Mouse (Mus musculus): ENCODE measurements around the gene March10.

March10 gene

DNA sequence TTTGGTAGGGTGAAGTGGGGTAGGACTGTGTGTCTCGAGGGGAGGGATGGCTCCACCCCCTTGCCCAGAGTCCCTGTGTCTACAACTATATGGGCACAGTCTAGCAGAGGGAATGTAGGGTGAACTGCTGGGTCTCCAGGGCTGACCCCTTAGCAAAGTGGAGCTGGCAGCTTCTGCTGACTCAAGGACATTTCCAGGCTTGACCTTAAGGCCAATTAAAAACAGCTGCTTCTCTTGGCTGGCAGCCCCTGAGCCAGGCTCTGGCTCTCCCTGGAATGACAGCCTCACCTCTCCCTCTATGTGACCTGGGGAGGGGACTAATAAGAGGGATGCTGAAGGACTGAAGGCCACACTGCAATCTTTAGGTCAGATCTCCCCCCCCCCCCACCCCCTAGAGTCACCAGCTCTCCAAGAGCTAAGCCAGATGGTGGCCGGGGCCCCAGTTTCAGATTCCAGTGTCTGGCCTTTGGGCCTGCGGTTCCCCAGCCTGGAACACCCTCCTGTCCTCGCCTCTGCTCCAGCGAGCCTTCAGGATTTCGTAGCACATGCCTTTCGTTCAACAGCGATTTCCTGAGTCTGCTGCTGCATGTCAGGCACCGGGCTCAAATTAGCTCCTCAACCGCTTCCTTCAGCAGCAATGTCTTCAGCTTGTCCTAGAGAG, 143.4 kb downstream of the March10 start:
- DNase-seq (ENCODE audit: low read depth, low spot score): peak; percentile 77

DNA sequence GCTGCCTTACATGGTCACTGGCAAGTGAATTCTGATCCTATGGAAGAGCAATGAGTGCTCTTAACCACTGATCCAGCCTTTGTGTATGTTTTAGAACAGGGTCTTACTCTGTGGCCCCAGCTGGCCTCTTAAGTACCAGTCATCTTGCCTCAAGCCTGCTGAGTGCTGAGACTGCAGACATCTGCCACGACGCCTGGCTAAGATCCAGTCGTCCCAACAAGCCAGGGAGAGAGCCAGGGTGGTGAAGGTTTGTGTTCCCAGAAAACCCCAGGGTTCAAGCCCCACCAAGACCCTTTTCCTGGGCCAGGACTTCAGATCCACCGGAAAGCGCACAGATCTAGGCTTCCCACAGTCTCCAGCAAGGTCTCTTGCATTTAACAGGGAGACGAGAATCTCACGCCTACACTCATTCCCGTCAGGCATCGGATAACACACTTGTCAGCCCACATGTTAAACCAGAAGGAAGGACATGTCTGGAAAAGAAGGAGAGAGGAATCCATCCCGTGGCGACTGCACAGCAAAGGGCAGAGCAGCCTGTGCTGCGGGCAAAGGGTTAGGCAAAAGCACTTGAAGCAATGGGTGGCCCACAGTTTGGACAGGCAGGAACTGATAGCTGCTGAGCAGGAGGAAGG, 144.1 kb downstream of the March10 start:
- DNase-seq (ENCODE audit: low read depth, low spot score): peak; percentile 30

DNA sequence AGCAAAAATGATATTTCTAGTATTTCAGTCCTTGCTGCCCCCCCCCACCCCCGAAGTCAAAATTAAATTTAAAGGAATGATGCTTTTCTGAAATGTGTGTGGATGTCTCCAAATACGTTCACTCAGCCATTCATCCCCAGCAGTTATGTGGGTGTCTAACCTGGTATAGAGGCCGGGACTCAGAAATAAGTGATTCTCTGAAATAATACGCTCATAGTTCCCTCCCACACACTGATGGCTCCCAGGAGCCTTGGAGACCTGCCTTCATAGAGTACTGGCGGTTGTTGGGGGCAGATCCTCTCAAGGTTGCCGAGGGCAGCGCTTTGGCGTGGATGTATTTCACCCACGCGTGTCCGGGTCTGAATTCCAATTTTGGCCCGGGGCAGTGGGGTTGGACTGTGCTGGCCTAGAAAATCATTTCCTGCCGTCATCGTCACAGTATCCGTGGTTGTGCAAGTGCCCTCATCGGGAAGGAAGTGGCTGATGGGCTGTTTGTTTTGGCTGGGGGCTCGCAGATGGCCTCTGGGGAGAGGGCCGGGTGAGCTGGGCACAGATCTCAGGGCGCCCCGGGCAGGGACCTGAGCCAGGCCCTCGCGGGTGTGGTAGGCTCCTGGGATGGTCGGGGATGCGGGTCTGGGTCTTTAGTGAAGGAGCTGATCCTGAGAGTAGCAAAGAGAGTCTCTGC, 145.1 kb downstream of the March10 start:
- DNase-seq (ENCODE audit: low read depth, low spot score): peak; percentile 21

Measured in mesoderm, embryonic 11.5 days (tissue).